Mouse (Mus musculus) limb, embryonic 14.5 days (tissue): ENCODE data around the gene Ispd. TPM values are rescaled to one million over a fixed set of nuclear protein-coding genes. Genes with fewer than 3 reads are reported as not detected.
"Not testable (repeated sequence)": the region's sequence is repeated elsewhere in the genome, so short reads cannot be mapped to it uniquely, and the experiment has no call there.

Experiments
- ATAC-seq: fragments of 200-750 bp; cut with Nextera tagmentation; 2 replicates; pipeline ENCODE4 v1.8.0; 2017; ENCODE audit warnings: low read depth, moderate number of reproducible peaks, moderate TSS enrichment; ENCODE audit not compliant: low FRiP score
- DNase-seq: peaks from one replicate; pipeline ENCODE4 v3.0.0-alpha.2; 2015; ENCODE audit warnings: low spot score
- H3K27ac ChIP-seq: fragments of 300-500 bp; sonication (generic); replicated peaks from 2 replicates; pipeline ENCODE4 v1.5.1; 2014; ENCODE audit warnings: low read depth, mild to moderate bottlenecking, low read length, moderate library complexity, mixed read lengths
- H3K27me3 ChIP-seq: fragments of 300-500 bp; sonication (generic); 2 replicates; pipeline ENCODE4 v1.6.1; 2014; ENCODE audit warnings: low read length, mixed read lengths; ENCODE audit not compliant: control insufficient read depth, insufficient read depth
- H3K36me3 ChIP-seq: fragments of 300-500 bp; sonication (generic); 2 replicates; pipeline ENCODE4 v1.6.1; 2014; ENCODE audit warnings: mild to moderate bottlenecking, low read length, moderate library complexity, mixed read lengths; ENCODE audit not compliant: control insufficient read depth, insufficient read depth
- H3K4me1 ChIP-seq: fragments of 300-500 bp; sonication (generic); 2 replicates; pipeline ENCODE4 v1.6.1; 2014; ENCODE audit warnings: antibody characterized with exemption, low read length, mixed read lengths; ENCODE audit not compliant: control insufficient read depth, insufficient read depth
- H3K4me2 ChIP-seq: fragments of 300-500 bp; sonication (generic); replicated peaks from 2 replicates; pipeline ENCODE4 v1.6.1; 2014; ENCODE audit warnings: low read depth, mild to moderate bottlenecking, low read length, moderate library complexity; ENCODE audit not compliant: severe bottlenecking
- H3K4me3 ChIP-seq: fragments of 300-500 bp; sonication (generic); replicated peaks from 2 replicates; pipeline ENCODE4 v1.5.1; 2014; ENCODE audit warnings: low read length
- H3K9ac ChIP-seq: fragments of 300-500 bp; sonication (generic); 2 replicates; pipeline ENCODE4 v1.6.1; 2014; ENCODE audit warnings: mild to moderate bottlenecking, low read depth, low read length, moderate library complexity; ENCODE audit not compliant: severe bottlenecking
- H3K9me3 ChIP-seq: fragments of 300-500 bp; sonication (generic); 2 replicates; pipeline ENCODE4 v1.6.1; 2016; ENCODE audit warnings: low read length; ENCODE audit not compliant: control insufficient read depth
- POLR2A ChIP-seq: fragments of 200-500 bp; IDR thresholded peaks from 2 replicates; pipeline ENCODE4 v1.8.0; 2012; ENCODE audit warnings: inconsistent platforms, mild to moderate bottlenecking, moderate library complexity, borderline replicate concordance; ENCODE audit not compliant: insufficient read depth, insufficient read length; ENCODE audit errors: extremely low read depth
- WGBS: fragments of 180-500 bp; shearing (Covaris S2); extraction: QIAGEN DNeasy Blood & Tissue Kit; methylation state at CpG from one replicate; pipeline ENCODE4 v1.1.7; 2014; 5-methylcytosine and 5-hydroxymethylcytosine counted together
- polyA plus RNA-seq, 2 experiments: library from polyadenylated mRNA; depleted of rRNA in 1 of 2; stranded (reverse) in 1 of 2; unstranded in 1 of 2; fragments of >200 nt; fragmentation: Nextera tagmentation in 1 of 2; extraction: Ambion mirVana in 1 of 2; gene quantifications; 2 replicates each; pipeline versions ENCODE4 v1.2.1 to v1.2.3; 2012 to 2014

The Ispd gene
- polyA plus RNA-seq, 2 experiments = 3.0 to 9.6 TPM

- no peak for DNase-seq
- TF ChIP-seq POLR2A = no peak
- Histone ChIP-seq H3K27me3 (no peaks in the 10 kb centered on the region), H3K9me3 (no peaks in the 10 kb centered on the region), H3K27ac (no peak overlapping the region), H3K36me3 (no peaks in the 10 kb centered on the region), H3K4me1 (no peaks in the 10 kb centered on the region), H3K9ac (no peak overlapping the region), H3K4me3 (no peak overlapping the region), H3K4me2 (no peak overlapping the region)
- 89% methylated on average over 5 of the region's 5 CpGs for WGBS
- no peak for ATAC-seq
Measured at GRCm38 (mm10) chr12:36360693-36361092, 20.6 kb upstream of the Ispd start.

- Histone ChIP-seq H3K4me3 (no peak overlapping the region), H3K4me1 (no peaks in the 10 kb centered on the region), H3K36me3 (no peaks in the 10 kb centered on the region), H3K4me2 (no peak overlapping the region), H3K27ac (no peak overlapping the region), H3K9ac (no peak overlapping the region), H3K9me3 (no peaks in the 10 kb centered on the region), H3K27me3 (no peaks in the 10 kb centered on the region)
- ATAC-seq (no peak), DNase-seq (no peak)
- no peak for TF ChIP-seq POLR2A
- WGBS = 87% methylated on average over 4 of the region's 4 CpGs
Measured at GRCm38 (mm10) chr12:36364013-36364412, 17.2 kb upstream of the Ispd start.

- no peak overlapping the region for H3K4me3 ChIP-seq
- ATAC-seq (no peak), DNase-seq (no peak)
- no peaks in the 10 kb centered on the region for H3K27me3 ChIP-seq
- no peak overlapping the region for H3K27ac ChIP-seq
- H3K36me3 ChIP-seq = no peaks in the 10 kb centered on the region
- TF ChIP-seq POLR2A = no peak
- WGBS = 45% methylated on average over 4 of the region's 4 CpGs
- H3K9me3 ChIP-seq = no peaks in the 10 kb centered on the region
- no peak overlapping the region for H3K4me2 ChIP-seq
- H3K9ac ChIP-seq = no peak overlapping the region
- H3K4me1 ChIP-seq = no peaks in the 10 kb centered on the region
Measured at GRCm38 (mm10) chr12:36373237-36373998, 7.8 kb upstream of the Ispd start.

GRCm38 (mm10) chr12:36376391-36376790 lies 4.9 kb upstream of the Ispd start:
- H3K4me2 ChIP-seq, ATAC-seq, DNase-seq, H3K36me3 ChIP-seq, H3K27ac ChIP-seq, H3K27me3 ChIP-seq, H3K9me3 ChIP-seq, H3K9ac ChIP-seq, H3K4me1 ChIP-seq, H3K4me3 ChIP-seq: not testable (repeated sequence)
- WGBS = 76% methylated on average over 3 of the region's 4 CpGs

GRCm38 (mm10) chr12:36380254-36380653 lies 996 bp upstream of the Ispd start:
- Histone ChIP-seq H3K9me3 (no peaks in the 10 kb centered on the region), H3K4me2 (no peak overlapping the region), H3K9ac (no peak overlapping the region), H3K27me3 (no peaks in the 10 kb centered on the region), H3K4me3 (no peak overlapping the region), H3K36me3 (no peaks in the 10 kb centered on the region), H3K27ac (no peak overlapping the region), H3K4me1 (peaks cover 8% of the 10 kb centered on the region; the same call in 1 of the 2 replicates)
- no peak for TF ChIP-seq POLR2A
- ATAC-seq (no peak), DNase-seq (no peak)
- WGBS = 61% methylated on average over 3 of the region's 3 CpGs

GRCm38 (mm10) chr12:36380806-36381205 lies 444 bp upstream of the Ispd start:
- WGBS = 53% methylated on average over 5 of the region's 5 CpGs
- ATAC-seq = no peak
- no peaks in the 10 kb centered on the region for H3K36me3 ChIP-seq

More at GRCm38 (mm10) chr12:36380806-36381205, 444 bp upstream of the Ispd start:
- DNase-seq = no peak
- H3K4me2 ChIP-seq = peak overlapping the region; percentile 65; the same call in 1 of the 2 replicates
- H3K4me3 ChIP-seq = peak overlapping the region; percentile 53; the same call in 1 of the 2 replicates
- H3K27ac ChIP-seq = no peak overlapping the region
- no peaks in the 10 kb centered on the region for H3K9me3 ChIP-seq
- H3K9ac ChIP-seq = no peak overlapping the region
- no peaks in the 10 kb centered on the region for H3K27me3 ChIP-seq
- no peak for TF ChIP-seq POLR2A
- peaks cover 8% of the 10 kb centered on the region; the same call in 1 of the 2 replicates for H3K4me1 ChIP-seq
